Mouse (Mus musculus): ENCODE measurements around the gene Ccdc14.

GRCm38 (mm10) chr16:34772445-34773032, 82.1 kb downstream of the Ccdc14 start:
- TF ChIP-seq POLR2A (IDR thresholded peaks at IDR 0.05; ENCODE audit: extremely low read depth, insufficient read depth, low read length) (no peak), CTCF (IDR thresholded peaks at IDR 0.05; ENCODE audit: extremely low read depth, insufficient read depth, low read length) (no peak)

All from cortical plate, adult 2 months (tissue).